Mouse (Mus musculus) embryo, embryonic 11.5 days (tissue): ENCODE results near the gene Zbtb20.

ENCODE experiments used
- DNase-seq: peaks from one replicate; pipeline ENCODE4 v3.0.0-alpha.2; 2012; ENCODE audit warnings: low read depth, low spot score

Zbtb20 gene

DNA sequence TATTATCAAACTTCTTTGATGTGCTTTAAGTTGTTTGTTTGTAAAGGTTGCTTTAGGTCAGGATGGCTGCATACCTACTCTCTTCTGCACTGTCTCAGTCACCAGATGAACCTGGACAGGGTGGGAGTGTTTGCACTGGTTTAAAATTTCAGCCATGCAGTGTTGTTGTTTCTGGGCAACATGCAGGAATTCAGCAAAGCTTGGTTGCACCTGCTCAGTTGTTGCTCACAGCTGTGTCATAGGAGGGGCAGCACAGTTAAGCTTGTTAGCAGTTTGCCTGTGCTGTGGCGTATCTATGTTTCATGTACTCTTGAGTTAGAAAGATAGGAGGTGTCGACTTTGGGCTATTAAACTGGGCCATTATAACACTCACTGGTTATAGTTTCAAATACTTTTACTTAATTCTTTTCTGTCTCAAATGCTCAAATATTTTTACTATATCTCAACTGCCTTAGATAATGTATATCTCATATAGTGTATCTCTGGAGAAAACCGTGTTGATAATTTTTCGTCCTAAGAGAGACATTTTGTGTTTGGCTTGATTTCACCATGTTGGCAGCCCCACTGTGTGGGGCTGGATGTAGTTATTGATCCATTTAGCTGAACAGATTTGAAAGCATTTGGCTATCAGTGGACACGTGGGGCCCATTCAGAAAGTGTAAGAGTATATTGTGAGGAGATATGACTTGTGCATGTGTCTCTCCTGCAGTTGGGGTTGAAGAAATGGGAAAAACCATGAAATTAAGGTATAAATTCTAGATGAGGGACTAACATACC lies 197.3 kb downstream of the Zbtb20 start:
- DNase-seq, result no peak

DNA sequence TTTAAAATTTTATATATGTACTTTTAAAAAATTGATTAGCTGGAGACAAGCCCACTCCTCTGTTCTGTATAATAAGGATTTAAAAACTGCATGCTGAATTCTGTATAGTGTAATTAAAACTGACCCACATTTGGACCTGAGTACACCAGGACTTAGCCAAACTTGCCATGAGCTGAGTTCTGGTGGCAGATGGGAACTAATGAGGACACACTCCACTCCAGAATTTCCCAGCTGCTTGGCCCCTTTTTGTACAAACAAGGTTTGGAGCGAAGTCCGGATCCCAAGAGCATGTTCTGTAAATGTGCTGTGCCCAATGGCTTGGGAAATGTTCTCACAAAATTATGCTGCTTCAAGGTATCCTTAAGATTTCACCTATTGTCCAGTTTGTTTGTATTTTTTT lies 204.7 kb downstream of the Zbtb20 start:
- no peak for DNase-seq

DNA sequence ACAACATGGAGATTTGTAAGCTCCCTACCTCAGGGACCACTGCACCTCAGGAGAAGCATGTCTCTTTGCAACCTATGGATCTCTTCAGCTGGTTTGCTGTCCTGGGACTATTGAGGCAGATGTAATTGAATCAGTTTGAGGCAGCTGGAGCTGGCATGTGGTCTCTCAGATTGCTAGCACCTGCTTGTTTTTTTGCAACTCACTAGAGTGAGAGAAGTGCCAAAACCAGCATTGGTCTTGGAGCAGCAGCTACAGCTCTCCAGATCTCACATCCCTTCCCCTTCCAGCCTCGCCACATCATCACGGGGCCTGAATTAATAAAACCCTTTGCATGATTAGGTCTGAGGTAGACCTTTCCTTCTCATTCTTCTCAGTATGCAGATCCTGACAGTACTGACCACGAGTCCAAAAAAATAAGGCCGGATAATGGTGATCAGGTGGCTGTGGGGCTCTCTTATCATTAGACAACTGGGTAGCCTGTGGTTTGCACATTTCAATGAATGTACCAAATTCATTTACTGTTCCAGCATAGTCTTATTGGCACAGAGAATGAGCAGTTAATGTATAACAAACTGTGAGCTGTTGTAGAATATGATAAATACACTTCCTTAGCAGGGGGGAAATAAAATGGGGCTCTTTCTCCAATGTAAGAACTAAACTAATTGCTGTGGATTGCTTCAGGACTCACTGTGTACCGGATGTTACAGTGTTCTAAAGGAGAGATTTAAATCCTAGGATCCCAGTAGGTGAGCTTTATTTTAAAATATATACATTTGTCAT lies 205.4 kb downstream of the Zbtb20 start:
- no peak for DNase-seq

DNA sequence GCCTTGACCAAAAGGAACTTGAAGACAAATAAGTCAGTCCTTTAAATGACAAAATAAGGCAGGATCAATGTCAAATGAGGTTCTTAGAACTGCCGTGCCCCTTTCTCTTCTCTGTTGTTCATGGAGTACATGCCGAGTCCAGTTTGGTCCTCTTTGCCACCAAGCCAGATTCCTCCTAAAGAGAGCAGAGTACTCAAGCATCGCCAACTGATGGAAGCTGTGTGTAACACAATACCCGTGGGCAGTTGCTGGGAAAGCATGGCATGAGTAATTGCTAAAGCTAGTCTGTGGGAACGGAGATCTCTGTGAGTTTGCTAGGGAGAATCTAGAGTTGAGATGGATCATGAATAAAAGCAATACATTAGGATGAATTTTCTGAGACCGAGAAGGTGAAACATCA lies 206.3 kb downstream of the Zbtb20 start:
- DNase-seq, result no peak

DNA sequence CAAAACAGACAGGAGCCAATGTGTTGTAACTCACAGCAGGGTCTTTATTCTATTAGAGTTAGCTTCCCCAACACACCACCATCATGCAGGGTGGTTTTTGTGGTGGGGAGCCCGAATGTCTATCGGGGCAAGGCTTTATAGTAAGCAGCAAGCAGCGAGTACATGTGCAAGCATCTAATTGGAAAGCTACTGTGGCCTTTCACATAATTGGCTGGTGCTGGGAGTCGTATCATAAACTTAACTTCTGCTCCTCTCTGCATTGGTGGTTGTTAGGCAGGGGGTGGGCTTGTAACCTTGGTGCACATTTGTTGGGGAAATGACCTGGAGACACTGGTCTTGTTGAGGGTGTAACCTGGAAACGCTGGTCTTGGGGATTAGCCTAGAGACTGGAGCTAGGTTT lies 207.1 kb downstream of the Zbtb20 start:
- DNase-seq, result no peak

DNA sequence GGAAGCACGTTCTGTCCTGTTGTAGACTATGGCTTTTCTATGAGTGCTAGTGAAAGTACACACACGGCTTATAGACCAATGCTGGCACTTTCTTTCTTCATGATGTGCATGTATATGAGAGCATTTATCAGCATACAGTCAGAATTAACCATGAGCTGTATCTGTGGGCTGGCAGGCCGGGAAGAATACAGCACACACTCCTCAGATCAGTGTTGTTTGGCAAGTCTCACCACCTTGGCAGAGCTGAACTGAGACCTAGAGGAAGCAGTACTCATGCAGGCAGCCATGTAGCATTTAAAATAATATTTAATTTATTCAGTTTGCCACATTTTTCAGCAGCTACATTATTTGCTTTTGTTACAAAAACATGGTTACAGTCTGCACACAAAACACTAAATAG lies 214.5 kb downstream of the Zbtb20 start:
- no peak for DNase-seq

DNA sequence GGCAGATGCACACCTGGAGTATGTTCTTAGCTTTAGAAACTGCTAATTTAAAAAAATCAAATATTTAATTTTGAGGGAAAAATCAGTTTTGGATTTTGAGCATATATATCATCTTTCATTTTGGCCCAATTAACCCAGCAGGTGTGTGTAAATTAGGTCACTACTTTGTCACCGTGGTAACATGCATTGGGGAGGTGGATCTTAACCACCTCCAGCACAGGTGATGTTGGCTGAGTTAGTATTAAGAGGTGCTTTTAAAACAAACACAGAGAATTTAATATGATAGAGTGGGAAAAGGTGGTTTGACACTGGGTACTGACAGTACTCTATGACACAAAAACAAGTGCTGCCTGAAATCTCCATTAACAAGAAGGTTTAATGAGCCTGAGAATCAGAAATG lies 218.5 kb downstream of the Zbtb20 start:
- no peak for DNase-seq

DNA sequence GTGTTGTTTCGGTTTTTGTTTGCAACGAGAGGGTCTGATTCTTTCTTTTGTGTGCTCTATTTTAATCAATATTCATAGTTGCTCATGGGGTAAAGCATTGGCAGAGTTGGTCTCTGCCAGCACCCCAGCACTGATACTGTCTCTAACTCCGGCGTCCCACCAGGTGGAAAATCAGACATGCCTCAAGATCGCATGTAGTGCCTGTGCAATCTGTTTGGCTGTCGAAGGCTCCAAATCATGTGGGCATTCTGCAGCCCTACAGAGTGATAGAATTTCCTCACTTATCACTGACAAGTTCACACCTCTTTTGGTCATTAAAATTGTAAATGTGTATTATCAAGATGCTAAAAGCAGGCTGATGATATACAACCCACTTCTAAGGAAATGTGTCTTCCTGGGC lies 219.1 kb downstream of the Zbtb20 start:
- DNase-seq, result no peak

DNA sequence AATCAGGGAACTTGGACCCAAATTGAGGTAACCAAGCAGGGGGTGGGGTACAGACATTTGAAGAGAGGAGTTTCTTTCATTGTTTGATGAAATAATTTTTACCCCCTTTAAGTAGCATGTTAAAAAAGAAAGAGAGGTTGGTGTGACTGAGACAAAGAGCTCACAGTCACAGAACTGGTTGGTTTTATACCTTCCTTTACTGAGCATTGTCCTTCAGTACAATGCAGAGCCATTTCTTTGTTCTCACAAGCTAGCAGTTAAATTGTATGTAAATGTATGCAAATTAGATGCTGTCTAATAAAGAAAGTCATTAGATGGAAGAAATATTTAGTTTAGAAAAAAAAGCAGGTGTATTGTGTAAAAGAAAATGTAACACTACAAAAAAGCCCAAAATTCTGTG lies 220.4 kb downstream of the Zbtb20 start:
- DNase-seq, result no peak

DNA sequence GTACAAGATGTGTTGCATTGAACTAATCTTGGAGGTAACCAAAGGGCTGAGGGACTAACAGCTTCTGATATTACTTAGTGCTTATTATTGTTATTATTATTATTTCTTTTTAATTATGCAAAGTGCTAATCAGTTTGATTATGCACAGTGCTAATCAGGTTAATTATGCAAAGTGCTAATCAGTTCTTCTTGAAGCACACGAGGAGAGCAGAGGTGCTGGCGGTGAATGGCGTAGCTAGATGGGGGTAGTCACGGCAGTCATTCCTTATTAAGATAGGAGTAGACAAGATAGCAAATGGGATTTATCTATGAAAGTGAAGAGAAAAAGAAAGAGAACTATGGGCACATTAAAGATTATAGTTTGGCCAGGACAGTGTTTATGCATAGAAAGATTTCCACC lies 222.5 kb downstream of the Zbtb20 start:
- no peak for DNase-seq

DNA sequence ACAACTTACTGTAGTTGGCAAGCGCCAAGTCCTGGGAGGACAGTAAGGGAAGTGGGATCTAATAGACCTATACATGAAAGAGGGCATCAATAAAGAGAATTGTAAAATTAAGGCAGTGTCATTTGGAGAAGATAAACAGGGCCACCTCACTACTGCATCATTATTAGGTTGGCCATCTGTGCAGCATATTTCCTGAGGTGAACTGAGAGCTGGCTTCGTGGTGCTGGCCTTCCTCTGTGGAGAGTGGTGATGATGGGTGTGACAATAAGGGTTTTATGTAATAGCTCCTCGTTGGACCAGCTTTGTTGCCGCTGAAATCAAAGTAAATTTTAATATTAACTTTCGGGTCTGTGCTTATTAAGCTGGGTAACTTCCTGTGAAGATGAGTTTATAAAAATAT lies 223.0 kb downstream of the Zbtb20 start:
- no peak for DNase-seq

DNA sequence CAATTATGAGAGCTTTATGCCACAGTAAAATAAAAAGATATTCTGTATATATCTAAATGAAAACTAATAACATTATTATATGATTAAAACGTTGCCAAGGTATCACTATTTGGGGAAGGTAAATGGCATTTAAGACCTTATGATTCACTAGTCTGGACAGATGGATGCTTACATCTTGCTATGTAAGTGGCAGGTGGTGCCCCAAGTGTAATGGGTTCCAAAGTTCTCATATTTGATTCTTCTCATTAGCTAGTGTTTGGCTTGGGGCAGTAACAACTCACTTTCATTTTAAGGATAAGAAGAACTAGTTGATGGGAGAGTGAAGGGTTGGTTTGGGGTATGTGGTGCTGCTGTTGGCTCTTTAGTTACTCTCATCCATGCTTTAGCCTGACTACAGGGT lies 235.6 kb downstream of the Zbtb20 start:
- DNase-seq, result no peak

DNA sequence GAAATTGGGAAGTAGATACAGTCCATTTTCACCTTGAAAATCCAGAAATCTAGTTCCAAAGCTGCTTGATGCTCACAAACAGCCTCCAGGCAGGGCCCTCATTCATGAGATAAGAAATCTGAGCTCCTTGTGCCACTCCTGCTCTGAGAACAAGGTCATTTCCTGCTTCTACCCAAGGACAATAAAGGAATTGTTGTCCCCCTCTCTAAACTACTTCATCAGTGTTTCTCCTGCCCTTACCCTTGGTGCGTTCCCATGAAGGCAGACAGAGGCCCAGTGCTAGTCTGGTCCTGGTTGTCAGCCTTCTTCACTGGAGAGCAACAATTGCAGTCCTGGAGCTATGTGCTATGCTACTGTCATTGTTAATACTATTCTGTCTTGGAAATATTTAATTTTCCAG lies 238.3 kb downstream of the Zbtb20 start:
- DNase-seq, result no peak

DNA sequence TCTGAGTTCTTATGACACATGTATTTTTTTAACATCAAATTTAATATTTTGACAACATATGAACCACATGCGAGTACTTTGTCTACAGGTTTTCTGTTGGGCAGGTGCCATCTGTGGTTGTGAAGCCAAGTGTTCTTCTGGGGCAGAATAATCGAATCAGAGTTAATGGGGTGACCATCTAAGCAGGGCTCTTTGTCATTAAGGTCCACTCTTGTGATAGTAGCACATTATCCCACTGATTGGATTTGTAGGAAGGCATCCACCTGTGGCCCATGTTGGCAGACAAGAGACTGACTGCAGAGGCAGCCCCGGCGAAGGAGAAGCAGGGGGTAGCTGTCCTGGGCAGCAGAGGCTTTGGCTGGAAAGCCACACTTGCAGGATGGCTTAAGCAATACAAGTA lies 254.3 kb downstream of the Zbtb20 start:
- no peak for DNase-seq

DNA sequence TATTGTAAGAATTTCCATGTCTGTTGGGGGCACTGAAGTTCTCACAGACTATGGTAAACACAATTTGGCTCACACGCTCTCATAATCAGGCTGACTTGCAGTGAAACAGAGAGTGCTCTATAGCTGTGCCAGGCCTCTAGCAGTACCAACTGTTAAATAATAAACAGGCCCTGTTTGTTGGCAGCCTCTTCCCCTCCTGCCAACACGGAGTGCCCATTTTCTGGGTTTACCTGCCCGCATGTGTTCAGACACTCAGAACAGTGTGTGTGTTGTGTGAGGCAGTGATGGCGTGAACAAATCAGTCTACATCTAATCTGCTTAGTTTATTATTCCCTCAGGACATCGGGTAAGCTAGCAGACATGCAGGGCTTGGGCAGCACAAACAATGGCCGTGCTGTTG lies 254.9 kb downstream of the Zbtb20 start:
- no peak for DNase-seq

DNA sequence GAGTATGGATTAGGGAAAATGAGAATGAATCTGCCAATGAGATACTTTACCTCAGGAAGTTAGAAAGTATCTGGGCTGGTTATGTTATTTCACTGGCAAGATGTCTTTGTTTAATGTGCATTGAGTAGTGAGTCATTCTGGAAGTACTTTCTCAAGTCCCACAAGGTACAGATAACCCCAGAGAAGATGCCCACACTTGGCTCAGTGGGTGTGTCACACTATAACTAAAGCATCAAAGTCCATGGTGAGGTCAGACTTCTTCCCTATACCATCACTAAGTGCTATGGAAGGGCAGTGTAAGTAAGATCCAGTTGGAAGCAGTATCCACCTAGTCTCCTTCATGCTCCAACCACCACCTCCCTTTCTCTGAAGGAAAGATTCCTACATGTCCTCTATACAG lies 255.4 kb downstream of the Zbtb20 start:
- DNase-seq, result no peak

DNA sequence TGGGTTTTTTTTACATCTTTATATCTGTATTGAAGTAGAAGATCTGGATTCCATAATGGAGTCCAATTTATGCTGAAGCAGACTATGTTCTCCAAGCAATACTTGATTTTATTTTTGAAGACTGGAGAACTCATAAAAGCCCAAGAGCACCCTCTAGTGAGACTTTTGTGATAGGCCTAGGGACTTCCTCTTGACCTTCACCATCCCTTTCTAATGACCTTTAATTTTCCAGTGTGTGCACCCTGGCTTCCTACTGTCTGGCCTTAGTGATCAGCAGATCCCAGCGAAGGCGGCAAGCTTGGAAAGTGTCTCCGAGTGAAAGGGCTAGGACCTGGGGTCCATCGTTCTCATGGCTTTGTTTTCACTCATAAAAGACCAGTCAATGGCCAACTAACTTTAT lies 292.8 kb downstream of the Zbtb20 start:
- no peak for DNase-seq

DNA sequence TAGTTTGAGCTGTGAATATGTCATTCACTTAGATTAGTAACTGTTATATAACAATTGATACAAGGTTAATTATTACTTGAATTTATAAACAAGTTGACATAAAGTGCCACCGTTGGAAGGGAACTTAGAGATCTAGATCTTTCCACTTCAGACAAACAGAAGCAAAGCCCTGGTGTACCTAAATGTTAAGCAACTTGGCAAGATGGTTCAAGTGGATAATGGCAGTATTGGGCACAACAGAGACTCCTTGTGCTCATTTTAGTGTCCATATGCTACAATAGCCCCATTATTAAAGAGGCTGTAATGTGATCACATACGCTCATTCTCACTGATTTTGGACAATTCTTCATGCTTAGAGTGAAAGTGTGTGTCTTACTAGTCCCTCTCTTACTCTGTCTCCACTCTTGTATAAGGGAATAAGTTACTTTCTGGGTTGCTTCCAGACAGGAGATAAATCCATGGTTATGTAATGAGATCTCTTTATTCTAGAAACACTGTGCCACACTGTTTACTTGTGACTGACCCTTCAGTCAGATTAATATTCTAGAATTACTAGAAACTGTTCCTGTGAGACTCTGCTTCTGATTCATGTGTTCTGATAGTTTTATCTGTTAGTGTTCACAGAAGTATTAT lies 293.7 kb downstream of the Zbtb20 start:
- DNase-seq, result no peak

DNA sequence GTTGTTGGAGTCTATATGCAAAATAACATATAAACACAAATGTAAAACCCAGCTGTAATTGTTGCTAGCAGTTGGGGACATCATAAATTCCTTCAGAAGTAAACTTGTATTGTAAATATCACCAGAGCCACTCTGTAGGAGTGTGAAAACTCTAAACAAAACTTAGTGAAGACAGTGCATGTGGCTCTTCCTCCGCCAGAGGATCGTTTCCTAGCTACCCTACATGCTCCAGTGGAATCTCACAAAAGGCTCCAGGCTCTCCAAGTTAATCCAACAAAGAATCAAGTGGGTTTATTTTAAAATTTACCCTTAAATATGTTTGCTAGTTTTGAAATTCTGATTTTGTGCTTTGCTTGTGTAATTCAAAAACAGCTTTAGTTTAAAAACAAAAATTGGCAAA lies 296.5 kb downstream of the Zbtb20 start:
- DNase-seq, result no peak

DNA sequence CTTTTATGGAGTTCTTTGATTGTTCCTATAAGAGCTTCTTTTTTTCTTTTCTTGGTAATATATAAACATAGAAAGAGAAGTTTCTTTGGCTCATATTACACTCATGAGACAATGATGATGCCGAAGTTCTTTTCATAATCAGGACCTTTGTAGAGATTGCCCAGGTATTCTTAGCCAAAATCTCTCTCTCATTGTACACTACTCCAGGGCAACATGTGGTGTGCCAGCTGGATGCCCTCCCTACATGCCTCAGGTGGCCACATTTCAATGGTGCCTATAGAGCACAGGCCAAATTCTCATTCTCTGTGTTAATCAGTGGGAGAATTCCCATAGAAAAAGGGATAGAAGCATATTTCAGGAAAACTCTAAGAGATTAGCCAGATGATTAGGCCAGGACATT lies 297.2 kb downstream of the Zbtb20 start:
- DNase-seq, result no peak

DNA sequence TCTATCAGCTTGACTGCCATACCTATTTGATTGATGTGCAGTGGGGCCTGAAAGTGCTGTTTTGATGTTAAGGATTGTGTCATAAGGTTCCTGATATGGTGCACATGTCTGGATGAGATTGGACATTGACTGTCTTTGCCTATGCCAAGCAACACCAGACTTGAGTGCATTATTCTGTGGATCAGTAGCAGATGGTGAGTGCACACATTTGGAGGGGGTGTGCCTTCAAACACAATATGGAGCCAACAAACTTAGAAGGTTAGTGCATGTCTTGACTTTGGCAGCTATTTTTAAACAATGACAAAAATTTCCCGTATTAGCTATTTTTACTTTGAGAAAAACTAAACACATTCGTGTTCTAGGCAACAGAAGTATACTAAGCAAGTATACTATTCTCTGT lies 299.1 kb downstream of the Zbtb20 start:
- no peak for DNase-seq

DNA sequence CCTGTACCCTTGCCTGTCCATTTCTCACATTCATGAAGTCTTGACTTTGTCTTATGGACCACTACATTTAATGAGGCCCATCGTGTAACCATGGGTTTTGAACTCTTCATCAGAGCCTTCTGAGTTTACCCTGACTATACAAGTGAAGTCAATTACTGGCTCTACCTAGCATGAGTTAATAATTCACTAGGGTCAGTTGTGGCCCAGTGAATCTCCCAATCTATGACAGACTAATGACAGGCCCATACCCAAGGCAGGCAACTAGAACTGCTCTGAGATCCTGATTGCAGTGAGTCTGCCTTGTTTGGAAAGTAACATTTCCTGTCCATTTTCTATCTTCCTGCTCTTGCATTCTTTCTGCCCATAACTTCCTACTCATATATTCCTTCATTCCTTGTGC lies 305.4 kb downstream of the Zbtb20 start:
- no peak for DNase-seq

DNA sequence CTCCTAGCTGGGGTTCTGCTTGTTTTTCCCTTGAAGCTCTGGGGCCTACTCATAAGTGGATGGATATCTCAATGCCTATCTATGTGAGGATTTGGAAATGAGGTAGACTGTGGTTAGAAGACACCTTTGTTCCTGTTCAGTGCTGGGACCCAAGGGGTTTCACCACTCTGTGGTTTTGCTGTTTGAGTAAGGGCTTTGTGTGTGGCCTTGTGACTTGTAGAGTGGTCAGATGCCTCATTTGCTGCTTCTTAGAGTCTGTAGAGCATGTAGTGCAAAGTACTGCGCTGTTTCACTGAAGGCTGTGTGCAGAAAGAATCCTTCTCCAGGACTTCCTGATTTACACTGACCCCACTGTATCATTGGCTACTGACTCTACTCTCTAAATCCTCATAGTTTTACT lies 314.7 kb downstream of the Zbtb20 start:
- no peak for DNase-seq
